Mouse (Mus musculus) T-helper 2 cell (primary cell): ENCODE measurements around the gene Rab15.
"Not testable (repeated sequence)": the region's sequence is repeated elsewhere in the genome, so short reads cannot be mapped to it uniquely, and the experiment has no call there.

ENCODE experiments used
- in situ Hi-C: fragments of 300-600 bp; cut with MboI, MseI; formaldehyde crosslinking; loops from one replicate; pipeline ENCODE4 v1.15.1; 2025; ENCODE audit warnings: high pct_unique_total_duplicates

The Rab15 gene

GRCm38 (mm10) chr12:76822651-76823041 is at the start of gene Rab15:
Rab15 (minus strand) TSS chr12:76822908.
- in situ Hi-C loops: no loop called here

GRCm38 (mm10) chr12:76869561-76869960 is 46.9 kb upstream of the Rab15 start:
- in situ Hi-C loops: no loop called here

GRCm38 (mm10) chr12:76868463-76869198 is 45.9 kb upstream of the Rab15 start:
- in situ Hi-C loops: no loop called here

GRCm38 (mm10) chr12:76867586-76868280 is 45.0 kb upstream of the Rab15 start:
- in situ Hi-C loops: no loop called here

DNA sequence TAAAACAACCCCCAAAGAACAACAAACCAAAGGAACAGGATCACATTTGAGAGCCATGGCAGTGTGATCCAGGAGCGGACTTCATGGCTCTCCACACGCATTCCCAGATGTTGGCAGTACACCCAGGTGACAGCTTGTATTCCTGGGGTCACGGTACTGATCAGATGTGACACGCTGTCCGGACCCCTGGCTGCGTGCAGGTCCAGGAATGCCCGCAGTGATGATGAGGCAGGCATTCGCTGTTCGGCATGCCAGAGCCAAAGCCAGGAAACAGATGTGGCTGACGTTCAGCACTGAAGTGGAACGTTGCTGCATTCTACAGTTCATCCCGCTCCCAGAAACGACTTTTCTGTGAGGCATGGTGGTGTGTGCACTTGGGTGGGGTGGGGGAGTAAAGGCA is 42.6 kb upstream of the Rab15 start:
- in situ Hi-C loops: no loop called here

GRCm38 (mm10) chr12:76863651-76864050 is 40.9 kb upstream of the Rab15 start:
- in situ Hi-C loops: no loop called here

DNA sequence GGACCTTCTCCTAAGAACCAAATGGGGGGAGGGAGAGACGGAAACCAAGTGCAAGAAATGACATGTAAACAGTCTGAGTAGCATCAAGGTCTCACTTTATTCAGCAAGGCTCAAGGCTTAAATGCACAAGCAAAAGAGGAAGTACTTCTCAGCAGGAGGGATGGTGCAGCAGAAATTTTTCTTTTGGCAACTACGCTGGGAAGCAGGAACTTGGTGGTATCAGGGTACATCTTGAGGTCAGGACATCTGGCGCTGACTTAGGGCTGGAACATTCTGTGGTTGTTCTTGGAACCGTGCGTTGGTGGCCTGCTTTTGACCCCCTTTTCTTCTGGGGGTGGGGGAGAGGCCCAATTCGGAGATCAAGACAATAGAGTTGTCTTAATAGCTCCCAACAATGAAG is 36.1 kb upstream of the Rab15 start:
- in situ Hi-C loops: not testable (repeated sequence)

- in situ Hi-C loops: no loop called here
Observed at GRCm38 (mm10) chr12:76857087-76857486, 34.4 kb upstream of the Rab15 start.

GRCm38 (mm10) chr12:76853378-76854142 is 30.9 kb upstream of the Rab15 start:
- in situ Hi-C loops: no loop called here

GRCm38 (mm10) chr12:76852419-76852818 is 29.7 kb upstream of the Rab15 start:
- in situ Hi-C loops: no loop called here

DNA sequence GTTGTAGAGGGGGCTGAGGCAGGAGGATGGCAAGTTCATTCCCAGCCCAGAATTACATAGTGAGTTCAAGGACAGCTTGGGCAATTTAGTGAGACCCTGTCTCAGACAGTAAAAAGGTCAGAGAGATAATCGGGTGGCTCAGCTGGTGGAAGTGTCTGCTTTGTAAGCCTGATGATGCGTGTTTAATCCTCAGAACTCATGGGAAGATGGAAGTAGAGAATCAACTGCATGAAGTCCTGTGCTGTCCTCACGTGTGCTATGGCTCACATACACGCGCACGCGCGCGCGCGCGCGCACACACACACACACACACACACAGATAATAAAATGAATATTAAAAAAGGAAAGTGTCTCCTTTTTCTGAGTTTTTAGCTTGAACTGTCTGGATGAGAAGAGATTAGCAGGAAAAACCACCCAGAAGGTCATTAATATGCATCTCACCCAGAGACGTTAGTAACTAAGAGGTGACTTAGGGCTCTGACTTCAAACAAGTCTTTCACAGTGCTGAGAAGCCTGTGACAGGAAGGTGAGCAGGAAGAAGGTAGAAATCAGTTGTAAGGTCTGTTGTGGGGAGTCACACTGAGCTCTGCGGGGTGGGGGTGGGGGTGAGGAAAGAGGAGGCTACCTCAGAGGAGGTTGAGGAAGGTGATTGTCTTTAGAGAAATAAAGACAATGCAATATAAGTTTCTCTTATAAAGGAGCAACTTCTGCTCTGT is 21.8 kb upstream of the Rab15 start:
- in situ Hi-C loops: loop anchor here (10.0 kb wide), 1 partner anchor 100 kb away; no protein-coding TSS in a partner anchor

DNA sequence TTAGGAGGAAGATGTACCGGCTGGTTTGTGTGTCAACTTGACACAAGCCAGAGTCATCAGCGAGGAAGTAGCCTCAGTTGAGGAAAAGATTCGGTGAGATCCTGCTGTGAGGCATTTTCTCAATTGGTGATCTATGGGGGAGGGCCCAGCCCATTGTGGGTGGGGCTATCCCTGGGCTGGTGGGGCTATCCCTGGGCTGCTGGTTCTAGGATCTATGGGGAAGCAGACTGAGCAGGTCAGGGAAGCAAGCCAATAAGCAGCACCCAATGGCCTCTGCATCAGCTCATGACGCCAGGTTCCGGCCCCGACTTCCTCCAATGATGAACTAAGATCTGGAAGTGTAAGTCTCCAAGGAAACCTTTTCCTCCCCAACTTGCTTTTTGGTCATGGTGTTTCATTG is 17.4 kb upstream of the Rab15 start:
- in situ Hi-C loops: loop anchor here (10.0 kb wide), 1 partner anchor 105 kb away; no protein-coding TSS in a partner anchor

DNA sequence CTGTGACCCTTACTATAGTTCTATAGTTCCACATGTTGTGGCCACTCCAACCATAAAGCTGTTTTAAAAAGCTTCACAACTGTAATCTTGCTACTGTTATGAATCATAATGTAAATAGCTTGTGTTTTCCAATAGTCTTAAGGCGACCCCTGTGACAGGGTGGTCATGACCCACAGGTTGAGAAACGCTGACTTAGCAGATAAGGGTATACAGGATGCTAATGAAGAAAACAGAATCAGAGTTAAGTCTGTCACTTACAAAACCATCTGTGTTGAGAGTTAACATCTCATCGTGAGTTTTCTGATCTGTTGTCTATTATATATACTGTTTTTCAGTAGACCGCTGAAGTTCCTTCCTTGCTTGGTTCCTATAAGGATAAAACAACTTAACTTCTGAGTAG is 16.6 kb upstream of the Rab15 start:
- in situ Hi-C loops: loop anchor here (5.0 kb wide), 1 partner anchor 123 kb away; the partner anchor contains the start of gene Max

- in situ Hi-C loops: loop anchor here (5.0 kb wide), 1 partner anchor 124 kb away; the partner anchor contains the start of gene Max
Observed at GRCm38 (mm10) chr12:76837844-76838650, 15.3 kb upstream of the Rab15 start.

DNA sequence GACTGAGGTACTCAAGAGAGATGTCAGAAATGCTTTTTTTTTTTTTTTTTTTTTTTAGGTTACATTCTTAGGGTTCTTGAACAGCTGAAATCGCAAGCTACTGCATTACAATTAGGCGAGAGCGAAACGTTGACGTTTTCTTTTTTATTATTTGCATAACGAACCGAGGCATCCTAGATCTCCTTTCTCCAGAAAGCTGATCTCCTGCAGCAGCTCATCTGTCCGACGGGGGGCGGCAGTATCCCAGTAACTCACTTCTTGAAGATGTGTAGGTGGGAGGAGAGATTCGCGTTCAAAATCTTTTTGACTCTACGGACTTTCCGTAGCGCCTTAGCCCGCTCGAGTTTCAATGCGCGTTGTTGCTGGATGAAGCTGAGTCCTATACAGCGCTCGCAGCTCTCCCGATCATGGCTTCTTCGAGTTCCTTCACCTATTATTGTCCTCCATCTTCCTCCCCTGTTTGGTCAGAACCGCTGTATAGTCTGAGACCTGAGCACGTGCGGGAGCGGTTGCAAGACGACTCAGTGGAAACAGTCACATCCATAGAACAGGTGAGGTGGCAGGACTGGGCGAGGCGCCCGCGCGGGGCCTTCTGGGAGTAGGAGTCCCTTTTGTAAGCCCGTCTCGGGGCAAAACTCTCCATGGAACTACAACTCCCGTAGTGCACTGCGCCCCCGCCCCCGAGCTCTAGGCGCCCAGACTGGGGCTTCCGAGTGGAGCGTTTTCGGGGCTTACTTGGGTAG is 14.6 kb upstream of the Rab15 start:
- in situ Hi-C loops: loop anchor here (5.0 kb wide), 1 partner anchor 125 kb away; the partner anchor contains the start of gene Max

DNA sequence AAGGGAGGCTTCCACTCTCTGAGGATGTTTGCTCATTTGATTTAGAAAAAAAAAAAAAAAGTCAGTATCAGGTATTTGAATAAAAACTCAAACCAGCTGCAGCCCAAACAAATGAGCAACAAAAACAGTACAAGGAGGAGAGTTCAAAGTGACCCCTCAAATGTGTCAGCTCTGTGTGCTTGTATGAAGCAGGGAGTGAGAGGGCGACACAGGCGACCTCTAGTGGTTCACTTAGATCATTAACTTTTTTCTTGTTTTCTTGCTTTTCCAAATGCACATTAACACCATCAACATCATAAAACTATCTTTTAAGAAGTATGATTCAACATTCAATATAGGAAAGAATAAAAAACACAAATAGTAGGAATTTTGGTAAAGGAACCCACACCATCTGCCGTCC is 10.0 kb upstream of the Rab15 start:
- in situ Hi-C loops: no loop called here

DNA sequence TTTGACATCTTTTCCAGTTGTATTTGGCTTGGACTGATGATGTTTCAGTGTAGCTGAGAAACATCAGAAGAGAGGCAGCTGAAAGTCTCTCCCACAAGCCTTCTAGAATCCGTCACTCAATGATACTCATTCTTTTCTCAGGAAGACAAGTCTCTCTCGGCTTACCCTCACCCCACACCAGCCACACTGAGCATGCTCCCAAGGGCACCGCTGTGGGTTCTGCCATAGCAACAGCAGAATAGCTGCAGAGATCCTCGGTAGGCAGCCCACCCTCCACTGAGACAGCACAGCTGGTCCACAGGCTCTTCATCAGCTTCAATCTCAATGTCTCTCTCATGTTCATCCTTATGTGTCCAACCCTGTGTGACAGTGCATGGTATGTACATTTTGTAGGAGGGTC is 2.6 kb upstream of the Rab15 start:
- in situ Hi-C loops: no loop called here

DNA sequence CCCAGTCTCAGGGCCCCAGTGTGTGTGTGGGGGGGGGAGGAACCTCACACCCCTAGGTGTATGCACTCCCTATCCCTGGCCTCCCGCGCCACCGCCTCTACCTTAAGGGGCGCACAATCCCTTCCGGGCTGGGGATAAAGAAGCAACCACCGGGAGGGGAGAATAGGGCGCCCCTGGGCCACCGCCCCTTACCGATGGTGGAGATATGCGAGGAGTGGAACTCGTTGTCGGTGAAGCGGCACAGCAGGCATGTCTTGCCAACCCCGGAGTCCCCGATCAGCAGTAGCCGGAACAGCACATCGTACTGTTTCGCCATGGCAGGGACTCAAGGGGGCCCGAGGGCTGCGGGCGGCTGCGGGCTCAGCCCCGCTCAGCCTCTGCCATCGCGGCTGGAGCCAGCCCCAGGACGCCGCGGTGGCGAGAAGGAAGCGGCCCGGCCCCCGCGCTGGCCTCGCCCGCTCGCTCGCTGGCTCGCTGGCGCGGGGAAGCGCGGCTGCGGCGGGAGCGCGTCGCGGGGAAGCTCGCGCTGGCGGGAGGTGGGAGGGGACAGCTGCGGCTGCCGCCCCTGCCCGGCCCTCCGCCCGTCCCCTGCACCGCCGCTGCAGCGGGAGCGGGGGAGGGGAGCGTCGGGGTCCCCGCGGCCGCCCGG is 582 bp downstream of the Rab15 start:
- in situ Hi-C loops: no loop called here

DNA sequence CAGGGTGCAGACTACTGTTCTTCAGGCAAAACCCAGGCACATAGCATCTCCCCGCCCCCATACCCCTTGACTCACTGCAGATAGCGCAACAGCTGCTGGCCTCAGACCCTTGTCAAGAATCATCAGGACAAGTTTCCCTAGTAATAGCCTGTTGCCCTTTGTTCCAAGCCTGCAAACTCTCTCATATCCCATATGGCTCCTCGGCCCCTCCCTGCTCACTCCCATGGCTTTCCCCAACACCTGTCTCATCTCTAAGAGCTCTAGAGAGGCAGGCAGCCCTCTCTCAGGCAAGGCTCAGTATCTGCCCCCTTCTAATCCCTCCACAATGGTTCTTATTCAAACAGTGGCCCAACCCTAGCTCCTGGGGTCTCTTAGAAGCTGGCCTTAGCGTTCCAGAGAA is 2.1 kb downstream of the Rab15 start:
- in situ Hi-C loops: no loop called here
